Mouse (Mus musculus) frontal cortex, adult (tissue): ENCODE measurements around the gene Ptpa.
A peak's percentile ranks its signal among the peaks of the same experiment; 100 is the strongest.

Experiments used
- ATAC-seq: cut with Nextera tagmentation; 2 replicates; pipeline ENCODE4 v1.9.2; 2017; ENCODE audit warnings: mild to moderate bottlenecking, moderate library complexity, mixed read lengths; ENCODE audit not compliant: low TSS enrichment

Ptpa gene

DNA sequence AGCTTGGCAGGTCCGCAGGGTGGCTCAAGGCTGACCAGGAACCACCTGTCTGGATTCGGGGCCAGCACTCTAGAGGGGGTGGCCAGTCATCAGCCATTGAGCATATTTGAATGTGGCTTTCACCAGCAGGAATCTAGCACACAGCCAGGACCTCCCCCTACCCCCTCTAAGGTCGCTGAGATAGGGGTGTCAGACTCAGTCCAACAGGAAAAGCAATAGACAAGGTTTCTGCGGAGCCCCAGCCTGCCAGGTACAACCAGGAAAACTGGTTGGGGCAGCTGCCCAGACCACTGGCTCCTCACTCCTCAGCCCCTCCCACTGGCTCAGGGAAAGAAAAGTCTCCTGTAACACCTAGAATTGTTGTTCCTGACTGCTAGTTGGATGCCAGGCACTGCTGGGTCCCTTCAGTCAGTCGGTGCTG, 47.5 kb downstream of the Ptpa start:
- no peak for ATAC-seq

DNA sequence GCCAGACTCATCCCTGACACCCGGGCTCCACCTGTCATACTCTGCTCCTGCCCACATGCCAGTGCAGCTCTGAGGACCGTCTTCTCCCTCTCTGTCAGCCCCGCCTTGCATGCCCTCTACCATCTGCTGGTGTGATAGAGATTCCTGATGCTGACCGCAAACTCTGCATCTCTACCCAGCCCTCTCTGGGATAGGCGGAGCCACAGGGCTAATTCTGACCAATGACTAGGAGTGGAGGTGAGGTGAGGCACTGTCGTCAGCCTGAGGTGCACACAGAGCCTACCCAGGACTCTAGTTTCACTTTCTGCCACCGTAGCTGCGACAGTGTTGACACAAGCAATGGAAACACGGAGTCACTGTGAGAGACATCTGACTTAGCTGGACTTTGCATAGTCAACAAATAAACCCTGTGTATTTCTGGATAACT, 48.1 kb downstream of the Ptpa start:
- ATAC-seq: peak; percentile 92

DNA sequence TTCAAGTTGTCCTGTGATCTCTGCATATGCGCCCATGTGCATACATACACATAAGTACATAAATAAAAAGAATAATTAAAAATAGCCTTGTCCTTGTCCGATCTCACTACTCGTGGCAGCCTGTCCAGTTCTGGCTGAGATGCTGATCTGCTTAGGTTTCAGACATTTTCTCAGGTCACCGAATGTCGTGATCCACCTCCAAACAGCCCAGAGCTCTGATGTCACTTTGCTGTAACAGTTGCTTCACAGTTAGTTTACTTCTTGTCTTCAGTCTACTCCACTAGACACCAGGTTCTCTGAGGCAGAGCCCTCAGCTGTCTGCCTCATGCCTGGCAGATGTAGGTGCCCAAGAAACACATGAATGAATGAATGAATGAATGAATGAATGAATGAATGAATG, 48.6 kb downstream of the Ptpa start:
- no peak for ATAC-seq

DNA sequence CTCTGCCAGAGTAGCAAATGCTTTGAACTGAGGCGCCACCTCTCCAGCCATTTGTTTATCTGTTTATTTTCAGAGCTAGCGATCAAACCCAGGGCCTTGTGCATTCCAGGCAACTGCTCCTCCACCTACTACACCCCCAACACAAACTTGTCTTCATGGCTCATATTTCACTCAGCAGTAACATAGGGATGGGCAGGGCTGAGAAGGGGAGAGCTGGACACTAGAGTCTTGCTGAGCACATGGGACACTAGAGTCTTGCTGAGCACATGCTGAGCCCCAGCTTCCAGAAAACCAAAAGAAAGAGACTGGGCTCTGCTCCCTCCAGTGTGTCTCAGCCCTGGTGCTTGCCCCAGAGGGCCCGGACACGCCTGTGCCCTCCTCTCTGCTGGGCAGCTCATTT, 50.9 kb downstream of the Ptpa start:
- no peak for ATAC-seq

GRCm38 (mm10) chr2:30469009-30469408, 53.2 kb downstream of the Ptpa start:
- no peak for ATAC-seq

DNA sequence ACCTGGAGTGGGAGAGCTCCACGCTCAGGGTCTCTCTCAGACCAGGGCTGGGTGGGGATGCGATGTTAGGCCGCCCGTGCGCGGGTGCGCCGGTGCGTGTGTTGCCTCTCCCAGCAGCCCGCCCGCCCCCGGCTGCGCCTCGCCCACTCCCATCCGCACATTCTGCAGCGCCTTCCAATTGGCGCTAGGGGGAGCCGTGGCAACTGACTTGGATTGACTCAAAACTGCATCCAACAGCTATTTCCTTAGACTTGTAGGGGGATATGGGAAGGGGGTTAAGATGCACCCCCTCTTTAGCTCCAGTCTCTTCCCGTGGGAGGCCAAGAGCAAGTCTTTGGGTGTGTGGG, 53.9 kb downstream of the Ptpa start:
- ATAC-seq: 0 out of 2 replicates have a peak, but pooled peaks have one; percentile 22

- peak; percentile 25; the same call in 1 of the 2 replicates for ATAC-seq
These were observed 54.5 kb downstream of the Ptpa start for GRCm38 (mm10) chr2:30470143-30470946.

DNA sequence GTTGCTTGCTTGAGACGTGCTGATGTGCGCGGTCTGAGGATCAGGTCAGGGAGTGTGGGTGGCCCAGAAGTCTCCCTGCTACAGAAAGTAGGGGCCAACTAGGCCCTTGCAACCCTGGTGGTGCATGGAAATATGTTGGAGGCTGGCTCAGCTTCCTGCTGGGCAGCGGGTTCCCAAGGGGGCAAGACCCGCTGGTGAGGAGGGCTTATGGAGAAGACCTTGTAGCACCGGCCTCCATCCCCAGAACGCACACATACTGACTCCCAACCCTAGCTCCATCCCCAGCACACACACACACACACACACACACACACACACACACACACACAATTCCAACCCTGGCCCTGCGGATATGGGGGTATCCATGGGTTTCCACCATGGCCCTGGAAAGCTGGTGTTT, 55.2 kb downstream of the Ptpa start:
- no peak for ATAC-seq

GRCm38 (mm10) chr2:30471795-30472720, 56.2 kb downstream of the Ptpa start:
- no peak for ATAC-seq

- no peak for ATAC-seq
These were observed 57.0 kb downstream of the Ptpa start for GRCm38 (mm10) chr2:30472731-30473351.

- peak; percentile 17 for ATAC-seq
These were observed 57.7 kb downstream of the Ptpa start for GRCm38 (mm10) chr2:30473431-30474031.

GRCm38 (mm10) chr2:30474039-30474438, 58.2 kb downstream of the Ptpa start, which contains the start of gene Ier5l:
Gene Ier5l, minus strand, starts transcription at chr2:30474219.
- ATAC-seq: peak; percentile 68

DNA sequence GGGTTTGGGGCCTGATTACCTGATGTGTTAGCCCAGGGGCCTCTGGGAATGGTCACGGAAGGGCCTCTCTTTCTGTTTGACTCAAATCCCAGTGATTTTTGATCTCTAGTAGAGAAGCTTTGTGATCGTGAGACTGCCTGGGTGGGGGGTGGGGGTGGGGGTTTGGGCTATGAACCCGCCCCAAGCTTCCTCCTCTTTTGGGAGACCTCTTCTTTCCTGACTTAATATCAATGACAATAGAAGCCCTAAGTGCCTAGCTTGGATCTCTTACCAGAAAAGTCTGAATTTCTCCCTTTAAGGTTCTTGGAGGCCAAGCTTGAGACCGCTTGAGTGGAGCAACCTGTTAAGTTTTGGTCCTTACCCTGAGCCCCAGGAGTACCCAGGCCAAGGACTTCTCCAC, 58.9 kb downstream of the Ptpa start:
- no peak for ATAC-seq

DNA sequence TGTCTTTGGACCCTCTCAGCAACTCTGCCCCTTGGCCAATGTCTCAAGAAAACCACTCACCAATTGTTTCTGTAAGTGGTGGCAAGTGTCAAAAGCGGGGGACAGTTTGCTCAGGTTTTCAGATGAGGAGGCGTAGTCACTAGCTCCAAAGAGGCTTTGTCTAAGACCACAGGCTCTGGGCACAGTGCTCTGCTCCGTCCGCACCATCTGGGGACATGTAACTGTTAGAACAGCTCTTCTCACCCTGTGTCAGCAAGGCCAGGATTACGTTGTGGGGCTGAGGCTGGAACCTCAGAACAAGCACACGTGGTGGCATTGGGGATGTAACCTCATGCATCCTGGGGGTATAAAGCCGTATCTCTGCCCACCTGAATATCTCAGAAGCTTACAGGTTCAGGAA, 59.6 kb downstream of the Ptpa start:
- no peak for ATAC-seq

DNA sequence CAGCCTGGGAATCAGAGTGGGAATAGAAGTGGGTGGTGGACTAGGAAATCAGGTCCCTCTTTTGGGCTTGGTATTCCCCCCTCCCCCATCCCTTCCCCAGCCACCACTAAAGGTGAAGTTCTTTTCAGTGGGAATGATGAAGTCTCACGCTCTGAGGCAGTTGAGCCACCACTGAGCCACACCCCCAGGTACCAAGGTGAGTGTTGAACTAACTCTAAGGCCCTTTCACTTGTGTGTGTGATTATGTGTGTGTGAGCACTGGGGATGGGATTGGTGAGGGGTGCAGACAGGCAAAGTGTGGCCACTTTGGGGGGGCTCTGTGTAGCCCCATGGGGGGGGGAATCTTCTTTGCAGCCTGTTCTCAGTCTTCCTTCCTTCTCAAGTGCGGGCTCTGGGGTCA, 60.4 kb downstream of the Ptpa start:
- no peak for ATAC-seq

DNA sequence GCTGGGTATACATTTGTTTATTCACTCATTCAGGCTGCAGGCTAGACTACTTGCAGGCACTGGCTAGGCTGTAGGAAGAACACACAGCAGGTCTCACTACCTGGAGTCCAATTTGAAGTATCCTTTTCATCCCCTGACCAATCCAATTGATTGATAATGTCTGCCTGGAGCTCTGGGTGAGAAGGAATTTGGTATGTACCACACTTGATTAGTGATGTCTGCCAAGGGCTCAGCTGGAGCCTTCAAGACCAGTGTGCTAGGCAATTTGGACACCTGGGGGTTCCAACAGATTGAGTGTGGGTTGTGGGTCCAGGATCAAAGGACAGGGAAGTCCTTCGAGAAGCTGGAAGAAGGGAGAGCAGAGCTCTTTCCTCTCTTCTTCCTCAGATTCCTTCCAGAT, 62.7 kb downstream of the Ptpa start:
- ATAC-seq: no peak

GRCm38 (mm10) chr2:30487597-30487996, 71.8 kb downstream of the Ptpa start:
- no peak for ATAC-seq

GRCm38 (mm10) chr2:30490384-30490783, 74.5 kb downstream of the Ptpa start:
- no peak for ATAC-seq

DNA sequence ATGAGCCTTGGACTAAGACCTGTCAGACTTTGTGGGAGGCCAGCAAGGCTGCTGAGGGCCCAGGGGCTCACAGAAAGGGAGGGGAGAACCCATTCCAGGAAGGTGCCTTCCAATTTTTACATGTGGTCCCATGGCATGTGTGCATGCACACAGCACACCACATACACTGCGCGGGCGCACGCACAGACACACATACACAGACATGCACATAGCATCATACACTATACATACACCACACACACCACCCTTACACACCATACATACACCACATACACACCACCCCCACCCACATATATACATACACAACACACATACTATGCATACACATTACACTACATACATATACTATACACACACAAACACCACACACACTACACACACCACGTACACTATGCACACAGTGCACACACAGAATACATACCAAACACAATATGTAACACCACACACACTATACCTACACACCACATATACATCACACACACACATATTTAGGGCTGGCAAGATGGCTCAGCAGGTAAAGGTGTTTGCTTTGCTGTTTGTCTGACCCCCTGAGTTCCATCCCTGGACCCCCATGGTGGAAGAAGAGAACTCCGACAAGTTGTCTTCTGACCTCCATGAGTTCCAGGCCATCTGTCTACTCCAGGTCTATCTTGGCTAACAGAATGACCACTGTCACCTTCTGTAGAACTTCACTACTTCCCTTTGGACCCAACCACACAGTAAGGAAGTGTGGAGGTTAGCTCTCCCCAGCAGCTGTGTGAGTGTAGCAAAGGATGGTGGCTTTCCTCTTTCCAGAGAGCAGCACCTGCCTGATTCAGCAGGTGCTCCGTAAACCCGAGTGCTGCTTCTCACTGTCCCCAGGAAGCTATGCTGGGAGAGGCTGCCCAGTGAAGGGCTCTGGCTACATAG, 79.4 kb downstream of the Ptpa start:
- ATAC-seq: no peak

- peak; percentile 95 for ATAC-seq
These were observed 80.3 kb downstream of the Ptpa start for GRCm38 (mm10) chr2:30495909-30496861.
